Mouse (Mus musculus): ENCODE measurements around the gene Fcgr1.
A peak's percentile ranks its signal among the peaks of the same experiment; 100 is the strongest.
"Not testable (repeated sequence)": the region's sequence is repeated elsewhere in the genome, so short reads cannot be mapped to it uniquely, and the experiment has no call there.

DNA sequence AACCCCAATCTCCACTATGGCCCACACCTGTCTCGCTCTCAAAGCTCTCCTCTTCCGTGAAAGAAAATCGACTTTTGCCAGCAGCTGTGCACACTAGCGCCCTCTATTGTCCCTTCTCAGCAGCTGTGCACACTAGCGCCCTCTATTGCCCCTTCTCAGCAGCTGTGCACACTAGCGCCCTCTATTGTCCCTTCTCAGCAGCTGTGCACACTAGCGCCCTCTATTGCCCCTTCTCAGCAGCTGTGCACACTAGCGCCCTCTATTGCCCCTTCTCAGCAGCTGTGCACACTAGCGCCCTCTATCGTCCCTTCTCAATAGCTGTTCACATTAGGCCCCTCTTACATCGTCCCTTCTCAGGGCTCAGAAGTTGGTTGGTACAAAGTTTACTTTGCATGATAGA is 6.4 kb downstream of the Fcgr1 start:
- TF ChIP-seq CTCF (IDR thresholded peaks at IDR 0.05; ENCODE audit: insufficient read depth, low read depth, low read length) = peak; percentile 66; the same call in 1 of the 2 replicates
- not testable (repeated sequence) for TF ChIP-seq POLR2A (IDR thresholded peaks at IDR 0.05; ENCODE audit: insufficient read depth, low read depth, low read length)

All from olfactory bulb, adult 2 months (tissue).